Mouse (Mus musculus): ENCODE measurements around the gene Numb. TPM values are rescaled to one million over a fixed set of nuclear protein-coding genes. Genes with fewer than 3 reads are reported as not detected.
"Not testable (repeated sequence)": the region's sequence is repeated elsewhere in the genome, so short reads cannot be mapped to it uniquely, and the experiment has no call there.

The Numb gene
- total RNA-seq, 4 experiments from 2014 or later, result 27.6 to 36.5 (median 29.3) TPM

DNA sequence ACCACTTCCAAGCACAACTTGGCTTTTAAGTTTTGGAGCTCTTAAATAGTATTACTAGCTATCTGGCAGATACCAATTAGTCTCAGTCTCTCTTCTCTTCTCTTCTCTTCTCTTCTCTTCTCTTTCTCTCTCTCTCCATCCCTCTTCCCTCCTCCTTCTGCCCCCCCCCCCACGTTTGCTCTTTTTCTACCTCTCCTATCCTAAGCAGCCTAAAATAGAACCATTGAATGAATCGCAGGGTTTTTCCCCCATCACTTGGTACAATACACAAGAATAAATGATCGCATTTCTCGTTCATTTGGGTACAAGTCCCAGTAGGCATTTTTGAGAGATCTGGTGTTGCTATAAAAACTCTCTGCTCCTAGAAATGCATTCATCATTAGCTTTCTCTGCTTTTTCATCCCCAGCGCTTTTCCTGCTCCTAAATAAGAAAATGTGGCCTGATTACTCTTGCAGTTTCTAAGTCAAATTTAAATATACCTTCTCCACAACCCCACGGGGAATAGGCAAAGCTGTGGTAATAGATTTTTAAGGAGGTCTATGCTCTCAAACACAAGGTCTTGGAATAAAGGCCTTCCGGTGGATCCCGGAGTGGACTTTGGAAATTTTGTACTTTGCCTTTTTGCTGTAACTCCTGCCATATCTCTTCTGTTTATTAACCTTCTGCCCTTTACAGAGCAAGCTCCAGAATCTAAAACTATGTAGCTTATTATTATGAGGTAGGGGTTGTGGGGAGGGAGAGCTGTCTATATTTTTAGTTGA, 1.2 kb upstream of the Numb start:
- no peak for DNase-seq (ENCODE audit: low spot score)

DNA sequence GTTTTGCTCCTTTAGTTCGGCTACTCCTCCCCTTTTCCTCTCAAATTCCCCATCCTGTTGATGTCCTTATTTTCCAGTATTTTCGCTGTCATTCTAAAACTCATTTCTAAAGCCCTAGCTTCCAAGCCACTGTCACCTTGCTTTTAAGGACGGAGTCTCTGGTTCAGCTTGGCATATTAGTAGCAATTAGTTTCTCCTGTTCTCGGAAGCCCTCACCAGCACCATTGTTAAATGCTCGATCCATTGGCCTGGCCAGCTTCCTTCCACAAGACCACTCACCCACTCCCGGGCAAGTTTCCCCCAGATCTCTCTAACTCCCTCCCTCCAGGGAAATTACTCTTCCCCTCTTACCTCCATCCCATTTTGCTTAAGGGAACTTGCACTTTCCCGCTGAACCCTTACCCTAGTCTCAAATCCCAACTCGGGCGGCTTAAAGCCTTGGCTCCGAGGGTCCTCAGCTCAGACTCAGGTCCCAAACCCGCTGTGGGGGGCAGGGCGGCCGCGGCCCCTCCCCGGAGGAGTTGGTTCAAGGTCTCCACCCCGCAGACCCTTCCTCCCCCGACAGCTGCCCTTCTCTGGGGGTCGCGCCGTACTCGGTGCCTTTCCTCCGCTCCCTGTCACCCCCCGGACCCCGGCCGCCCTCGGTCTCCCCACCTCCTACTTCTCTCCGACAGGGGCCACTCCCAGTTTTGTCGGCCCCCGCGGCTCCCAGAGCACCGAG, 853 bp downstream of the Numb start:
- DNase-seq (ENCODE audit: low spot score), result peak; percentile 24

DNA sequence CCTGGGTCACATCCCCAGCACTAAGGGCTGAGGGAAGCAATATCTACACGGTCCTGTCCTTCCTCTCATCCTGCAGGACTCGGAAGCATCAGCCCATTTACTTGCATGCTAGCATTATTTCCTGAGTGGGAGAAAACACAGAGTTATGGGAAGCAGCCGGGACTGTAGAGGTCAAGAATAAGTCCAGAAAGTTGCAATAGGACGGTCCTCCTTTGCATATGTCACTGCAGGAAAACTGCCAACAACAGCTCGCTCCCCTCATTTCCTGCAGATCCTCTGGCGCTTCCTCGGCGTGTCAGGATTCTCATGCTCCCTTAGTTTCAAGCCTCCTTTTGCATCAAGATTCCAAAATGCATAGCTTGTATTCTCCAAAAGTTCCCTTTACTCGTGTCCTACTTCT, 4.8 kb downstream of the Numb start:
- peak; percentile 52 for DNase-seq (ENCODE audit: low spot score)

DNA sequence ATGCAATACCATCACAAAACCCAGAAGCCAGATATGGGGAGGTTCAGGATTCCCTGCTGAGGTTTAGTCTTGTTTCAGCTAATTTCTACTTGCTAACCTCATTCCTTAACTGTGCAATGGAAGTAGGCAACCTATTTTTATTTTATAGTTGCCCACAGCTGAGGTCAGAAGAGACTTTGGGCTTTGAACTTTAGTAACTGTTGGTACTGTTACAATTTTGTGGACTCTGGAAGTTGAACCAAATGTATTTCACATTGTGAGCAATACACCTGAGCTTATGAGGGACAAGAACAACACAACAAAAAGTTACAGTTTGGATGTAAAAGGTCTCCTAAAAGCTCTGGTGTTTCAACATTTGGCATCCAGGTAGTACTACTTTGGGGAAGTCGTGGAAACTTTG, 6.9 kb downstream of the Numb start:
- DNase-seq (ENCODE audit: low spot score), result no peak

DNA sequence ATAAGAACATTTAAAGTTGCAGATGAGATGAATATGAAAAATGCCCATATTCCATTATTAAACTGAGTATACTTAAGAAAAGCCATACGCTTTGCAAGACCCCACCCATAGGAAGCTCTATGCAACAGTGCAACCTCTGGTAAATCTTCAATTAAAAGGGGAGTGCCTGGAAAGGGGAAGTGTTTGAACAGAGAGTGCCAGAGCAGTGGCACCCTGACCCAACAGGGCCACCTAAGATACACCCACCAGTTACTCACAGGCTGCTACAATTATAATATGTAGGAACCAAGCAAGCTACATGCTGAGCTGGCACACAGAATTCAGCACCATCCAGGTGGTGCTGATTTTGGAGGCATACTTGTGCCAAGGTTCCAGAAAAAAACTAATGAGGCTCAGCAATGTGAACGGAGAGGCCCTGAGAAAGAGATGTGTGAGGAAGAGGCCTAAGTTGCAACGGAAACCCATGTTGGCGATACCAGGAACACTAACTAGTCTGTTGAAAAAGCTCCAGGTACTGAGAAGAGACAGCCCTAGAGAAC, 7.5 kb downstream of the Numb start:
- no peak for DNase-seq (ENCODE audit: low spot score)

DNA sequence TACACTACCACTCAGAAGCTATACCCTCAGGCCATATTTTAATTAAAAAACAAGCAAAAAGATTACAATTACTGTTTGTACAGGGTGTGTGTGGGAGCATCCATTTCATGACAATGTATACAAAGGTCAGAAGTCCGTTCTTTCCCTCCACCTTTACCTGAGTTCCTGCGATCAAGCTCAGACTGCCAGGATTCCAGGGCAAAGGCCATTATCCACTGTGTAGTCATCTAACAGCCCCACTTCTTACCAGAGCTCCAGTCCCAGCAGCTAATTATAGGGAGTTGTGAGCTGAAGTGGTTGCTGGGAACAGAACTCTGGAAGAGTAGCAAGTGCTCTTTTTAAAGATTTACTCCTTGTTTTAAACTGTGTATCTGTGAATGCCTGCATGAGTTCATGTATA, 11.3 kb downstream of the Numb start:
- no peak for DNase-seq (ENCODE audit: low spot score)

DNA sequence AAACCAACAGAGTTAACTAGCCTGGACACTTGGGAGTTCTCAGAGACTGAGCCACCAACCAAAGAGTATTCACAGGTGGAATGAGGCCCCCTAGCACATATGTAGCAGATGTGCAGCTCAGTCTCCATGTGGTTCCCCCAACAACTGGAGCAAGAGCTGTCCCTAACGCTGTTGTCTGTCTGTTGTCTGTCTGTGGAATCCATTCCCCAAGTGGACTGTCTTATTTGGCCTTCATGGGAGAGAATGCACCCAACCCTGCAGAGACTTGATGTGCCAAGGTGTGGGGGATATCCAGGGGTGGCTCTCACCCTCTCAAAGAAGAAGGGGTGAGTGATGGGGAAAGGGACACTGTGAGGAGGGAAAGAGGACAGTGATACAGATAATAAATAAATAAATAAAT, 28.8 kb downstream of the Numb start:
- DNase-seq (ENCODE audit: low spot score), result no peak

DNA sequence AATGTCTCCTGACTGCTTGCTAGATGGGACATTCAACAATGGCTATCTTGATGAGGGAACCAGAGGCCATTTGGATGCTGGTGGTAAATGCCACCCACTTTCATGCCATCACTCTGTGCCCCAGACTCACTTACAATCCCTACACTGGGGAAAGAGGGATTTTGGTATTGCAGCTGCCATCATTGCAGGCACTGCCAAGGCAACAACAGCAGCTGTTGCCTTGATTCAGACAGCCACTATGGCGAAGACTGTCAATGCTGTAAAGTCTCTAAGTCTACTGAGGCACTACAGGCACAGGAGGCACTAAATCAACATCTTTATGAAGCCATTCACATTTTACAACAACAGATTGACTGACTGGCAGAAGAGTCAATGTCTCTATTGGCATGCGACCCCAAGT, 30.5 kb downstream of the Numb start:
- DNase-seq (ENCODE audit: low spot score), result no peak

DNA sequence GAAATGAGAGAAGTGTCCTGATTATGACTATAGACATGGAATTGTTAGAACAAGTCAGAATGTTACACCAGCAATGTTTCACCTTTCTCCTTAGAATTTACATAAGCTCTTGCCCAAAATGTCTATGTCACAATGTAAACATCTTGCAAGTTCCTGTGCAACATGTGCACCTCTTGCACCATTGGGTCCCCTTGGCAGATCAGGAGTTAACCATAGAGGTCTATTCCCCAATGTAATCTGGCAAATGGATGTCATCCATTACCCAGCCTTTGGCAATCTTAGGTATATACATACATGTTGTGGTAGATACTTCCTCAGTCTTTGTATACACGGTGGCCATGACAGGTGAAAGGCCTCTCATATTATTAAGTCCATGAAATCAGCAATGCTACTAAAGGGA, 32.6 kb downstream of the Numb start:
- DNase-seq (ENCODE audit: low spot score), result no peak

DNA sequence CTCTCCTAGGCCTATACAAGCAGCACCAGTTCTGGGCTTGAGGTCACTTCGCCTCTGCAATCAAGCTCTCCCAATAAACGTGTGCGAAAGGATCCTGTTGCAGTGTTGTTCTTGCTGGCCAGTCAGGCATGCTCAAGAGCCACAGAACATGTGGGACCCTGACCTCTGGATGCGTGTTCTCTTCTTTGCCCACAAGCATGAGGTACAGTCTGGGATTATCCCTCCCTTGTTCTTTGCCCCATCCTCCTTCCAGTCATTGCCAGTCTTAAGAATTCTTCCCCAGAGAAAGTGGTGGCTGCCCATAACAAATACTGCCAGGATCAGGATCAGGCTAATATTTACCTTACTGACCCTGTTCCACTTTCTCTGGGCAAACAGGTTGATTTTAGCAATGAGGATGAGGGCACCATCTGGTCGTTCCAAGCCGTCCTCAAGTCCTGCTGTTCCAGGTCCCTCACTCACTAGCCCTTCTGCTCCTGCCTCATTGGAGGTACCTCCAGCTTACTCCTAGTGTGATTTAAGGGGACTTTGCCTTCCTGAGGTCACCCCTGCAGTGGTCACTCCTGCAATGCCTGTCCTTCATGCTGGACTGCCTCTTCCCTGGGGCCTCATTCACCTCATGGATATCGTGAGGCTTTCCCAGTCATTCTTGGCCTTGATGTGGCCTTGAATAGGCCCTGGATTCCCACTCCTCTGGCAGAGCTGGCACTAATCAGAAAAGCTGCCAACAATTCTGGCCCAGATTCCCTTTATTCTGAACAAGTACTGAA, 36.0 kb downstream of the Numb start:
- no peak for DNase-seq (ENCODE audit: low spot score)

DNA sequence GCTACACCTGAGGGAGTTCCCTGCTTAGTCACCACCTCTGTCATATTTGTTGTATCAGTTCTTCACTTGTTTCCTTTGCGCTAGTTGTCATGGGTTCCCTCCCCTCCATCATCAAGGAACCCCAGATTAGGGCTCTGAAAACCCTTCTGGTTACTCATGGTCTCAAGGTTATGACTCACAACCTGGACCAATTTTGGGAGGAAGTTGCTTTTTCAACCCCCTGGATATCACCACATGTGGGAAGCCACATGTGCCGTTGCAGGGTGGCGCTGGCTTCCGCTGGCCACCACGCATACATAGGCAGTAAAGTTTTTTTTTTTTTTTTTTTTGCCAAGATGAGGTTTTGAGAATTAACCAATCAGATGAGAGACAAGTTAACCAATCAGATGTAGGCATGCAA, 36.7 kb downstream of the Numb start:
- DNase-seq (ENCODE audit: low spot score), result not testable (repeated sequence)

DNA sequence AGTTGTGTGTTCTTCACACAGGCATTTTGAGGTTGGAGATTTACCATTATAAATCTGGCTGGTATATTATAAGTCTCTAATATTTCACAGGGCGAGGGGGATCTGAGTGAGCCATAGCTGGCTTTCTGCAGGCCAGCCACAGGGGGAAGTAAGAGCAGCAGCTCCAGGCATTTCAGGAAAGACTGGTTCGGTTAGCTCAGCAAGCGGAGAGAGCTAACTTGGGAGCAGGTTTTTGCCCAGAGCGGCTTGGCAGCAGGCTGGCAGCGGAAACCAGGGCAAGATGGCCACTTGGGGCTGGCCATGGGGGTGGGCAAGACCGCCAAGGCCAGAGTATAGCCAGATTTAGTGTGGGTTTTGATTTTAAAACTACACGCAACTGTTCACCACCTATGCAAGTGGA, 39.2 kb downstream of the Numb start:
- no peak for DNase-seq (ENCODE audit: low spot score)

DNA sequence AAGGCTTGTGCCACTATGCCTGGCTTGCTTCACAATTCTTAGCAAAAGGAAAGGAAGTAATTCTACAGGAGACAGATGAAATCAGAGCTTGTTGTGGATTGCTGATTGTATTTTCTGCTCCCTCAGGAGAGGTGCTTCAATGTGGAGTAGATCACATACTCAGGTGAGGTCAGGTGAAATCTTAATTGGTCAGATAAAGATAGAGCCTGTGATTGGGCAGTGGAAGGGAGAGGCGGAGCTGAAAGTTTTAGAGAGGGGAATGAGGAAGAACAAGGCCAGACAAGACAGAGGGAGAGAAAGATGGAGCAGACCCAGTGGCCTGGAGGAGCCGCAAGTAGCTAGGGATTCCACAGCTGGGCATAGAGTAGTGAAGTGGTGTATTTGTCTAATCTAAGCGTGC, 39.6 kb downstream of the Numb start:
- no peak for DNase-seq (ENCODE audit: low spot score)

DNA sequence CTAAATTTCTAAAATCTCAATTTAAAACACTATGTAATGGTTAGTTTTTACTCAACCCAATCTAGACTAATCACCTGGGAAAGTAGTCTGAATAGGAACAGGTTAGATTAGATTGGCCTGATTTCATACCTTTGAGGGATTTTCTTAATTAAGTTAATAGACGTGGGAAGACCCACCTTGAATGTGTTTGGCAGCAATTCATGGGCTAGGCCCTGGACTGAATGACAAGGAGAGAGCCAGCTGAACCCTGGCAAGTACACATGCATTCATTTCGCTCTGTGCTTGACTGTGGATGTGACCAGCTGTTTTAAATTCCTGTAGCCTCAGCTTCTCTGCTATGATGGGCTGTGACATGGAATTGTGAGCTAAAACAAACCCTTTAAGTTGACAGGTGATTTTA, 40.8 kb downstream of the Numb start:
- DNase-seq (ENCODE audit: low spot score), result no peak

DNA sequence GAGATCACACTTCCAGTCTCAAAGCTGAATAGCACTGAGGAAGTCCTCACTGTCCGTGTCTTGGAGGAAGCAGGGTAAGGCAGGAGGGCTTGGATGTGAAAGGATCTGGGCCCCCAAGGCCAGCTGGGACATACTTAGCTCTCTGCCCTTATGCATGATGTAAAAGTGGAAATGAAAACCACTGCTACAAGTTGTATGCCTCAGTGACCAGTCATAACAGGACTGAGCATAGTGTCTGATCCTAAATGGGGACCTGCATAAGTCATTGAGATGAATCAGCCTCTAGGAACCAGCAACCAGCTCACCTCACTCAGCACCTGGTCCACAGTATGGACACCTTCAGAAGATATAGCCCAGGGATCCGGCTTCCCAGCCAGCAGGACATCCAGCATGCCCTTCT, 46.6 kb downstream of the Numb start:
- no peak for DNase-seq (ENCODE audit: low spot score)

DNA sequence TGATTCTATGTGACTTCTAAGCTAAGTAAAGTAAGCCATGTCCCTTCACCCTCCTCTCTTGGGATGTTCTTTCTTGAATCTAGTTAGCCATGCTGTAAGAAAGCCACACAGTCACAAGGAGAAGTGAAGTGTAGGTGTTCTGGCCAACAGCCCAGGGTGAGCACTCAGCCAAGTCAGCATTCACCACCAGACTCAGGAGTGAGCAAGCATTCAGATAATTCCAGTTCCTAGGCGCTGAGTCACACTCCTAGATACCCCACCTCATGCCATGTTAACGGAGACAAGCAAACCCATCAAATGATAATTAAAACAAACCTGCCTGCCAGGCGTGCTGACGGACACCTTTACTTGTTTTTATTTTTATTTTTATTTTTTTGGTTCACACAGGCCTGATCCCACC, 47.1 kb downstream of the Numb start:
- peak; percentile 15 for DNase-seq (ENCODE audit: low spot score)

DNA sequence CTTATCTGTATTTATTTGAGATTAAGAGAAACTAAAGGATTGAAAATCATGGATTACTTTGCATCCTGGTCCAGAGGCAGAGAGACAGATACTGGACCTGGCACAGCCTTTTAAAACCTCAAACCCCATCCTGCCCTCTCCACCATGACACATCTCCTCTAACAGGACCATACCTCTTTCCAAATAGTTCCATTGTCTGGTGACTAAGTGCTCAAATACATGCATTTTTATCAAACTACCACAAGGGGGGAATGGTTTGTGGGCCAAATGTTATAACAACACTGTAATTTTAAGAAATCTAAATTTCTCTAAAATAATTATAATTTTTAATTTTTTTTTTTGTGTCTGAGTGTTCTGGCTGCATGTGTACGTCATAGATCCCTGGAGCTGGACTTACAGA, 57.2 kb downstream of the Numb start:
- no peak for DNase-seq (ENCODE audit: low spot score)

DNA sequence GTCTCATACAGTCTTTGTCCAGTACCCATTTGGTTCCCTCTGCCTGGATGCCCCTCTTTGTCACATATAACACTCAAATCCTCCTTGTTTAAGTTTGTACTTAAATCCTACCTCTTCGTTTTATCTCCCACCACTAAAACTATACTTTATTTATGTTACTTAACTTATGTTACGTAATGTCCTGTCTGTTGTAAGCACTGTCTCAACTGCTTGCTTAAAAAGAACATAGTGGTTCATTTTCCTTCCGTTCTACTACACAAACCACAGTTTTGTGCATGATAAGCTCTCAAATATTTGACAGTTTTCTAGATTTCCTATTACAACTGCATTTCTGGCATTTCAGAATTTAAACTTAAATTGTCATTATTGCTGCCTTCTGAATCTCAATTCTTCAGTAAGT, 59.9 kb downstream of the Numb start:
- DNase-seq (ENCODE audit: low spot score), result no peak

DNA sequence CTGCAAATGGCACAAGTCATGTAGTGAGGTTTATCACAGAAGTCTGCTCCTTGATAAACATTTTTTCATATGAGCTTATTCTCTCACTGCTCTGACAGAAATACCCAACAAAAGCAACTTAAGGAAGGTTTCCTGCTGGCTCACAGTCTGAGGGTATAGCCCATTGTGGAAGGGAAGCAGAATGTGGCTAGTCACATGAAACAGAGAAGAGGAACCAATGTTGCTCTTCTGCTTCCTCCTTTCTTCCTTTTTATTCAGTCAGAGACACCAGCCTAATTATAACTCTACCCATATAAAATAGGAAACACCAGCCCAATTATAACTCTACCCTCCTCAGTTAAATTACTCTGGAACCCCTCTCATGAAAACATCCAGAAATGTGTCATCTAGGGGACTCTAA, 61.0 kb downstream of the Numb start:
- no peak for DNase-seq (ENCODE audit: low spot score)

DNA sequence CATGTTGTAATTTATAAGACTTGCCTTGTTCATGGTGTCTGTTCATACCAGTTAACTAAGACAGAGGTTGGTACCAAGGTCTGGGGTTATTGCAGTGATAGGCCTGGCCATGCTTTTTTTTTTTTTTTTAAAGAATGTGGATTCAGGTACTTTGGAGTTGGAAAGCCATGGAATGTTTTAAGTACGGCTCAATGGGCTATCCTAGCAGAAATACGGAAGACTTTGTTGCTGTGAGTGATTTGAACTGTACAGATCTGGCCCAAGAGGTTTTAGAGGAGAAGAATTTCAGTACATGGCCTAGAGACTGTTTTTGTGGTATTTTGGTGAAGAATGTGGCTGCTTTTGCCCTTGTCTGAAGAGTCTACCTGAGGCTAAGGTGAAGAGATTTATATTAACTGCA, 63.7 kb downstream of the Numb start:
- DNase-seq (ENCODE audit: low spot score), result no peak

DNA sequence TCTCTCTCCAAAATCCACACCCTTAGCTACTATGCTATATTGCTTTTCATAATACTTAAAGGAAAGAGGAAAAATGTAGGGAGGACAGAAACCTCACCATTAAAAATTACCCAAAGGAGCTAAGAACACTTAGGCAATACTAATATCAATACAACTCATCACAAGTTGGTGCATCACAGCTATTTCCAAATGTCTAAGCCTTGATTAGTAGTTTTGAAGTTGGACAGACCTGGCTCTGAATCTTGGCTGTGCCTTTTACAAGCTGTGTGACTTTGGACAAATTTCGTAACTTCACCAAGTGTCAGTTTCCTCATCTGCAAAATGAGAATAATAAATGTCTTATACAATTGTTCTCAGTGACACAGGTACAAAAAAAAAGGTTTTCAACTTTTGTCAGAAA, 66.5 kb downstream of the Numb start:
- DNase-seq (ENCODE audit: low spot score), result no peak

DNA sequence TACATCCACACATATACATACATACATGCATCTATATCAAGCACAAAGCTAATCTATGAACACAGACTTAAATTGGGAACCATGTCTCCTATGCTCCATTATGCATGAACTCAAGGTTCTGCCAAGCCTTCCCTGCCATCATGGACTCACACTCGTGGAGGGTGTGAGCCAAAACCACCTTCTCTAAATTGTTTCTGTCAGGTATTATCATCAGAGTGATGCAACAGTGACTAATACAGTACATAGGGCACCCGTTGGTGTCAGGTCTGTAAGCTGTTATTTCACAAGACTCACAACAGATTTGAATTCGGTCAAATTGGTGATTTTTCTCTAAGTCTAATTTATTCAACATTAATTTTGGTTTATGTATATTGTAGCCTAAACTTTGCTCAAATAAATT, 67.5 kb downstream of the Numb start:
- no peak for DNase-seq (ENCODE audit: low spot score)

Data from heart, adult 8-10 months (tissue).